Mouse (Mus musculus): ENCODE measurements around the gene Snx12. TPM values are rescaled to one million over a fixed set of nuclear protein-coding genes. Genes with fewer than 3 reads are reported as not detected.

Snx12 gene
- polyA plus RNA-seq, 1 experiment from 2014 or later: 48.0 TPM

DNA sequence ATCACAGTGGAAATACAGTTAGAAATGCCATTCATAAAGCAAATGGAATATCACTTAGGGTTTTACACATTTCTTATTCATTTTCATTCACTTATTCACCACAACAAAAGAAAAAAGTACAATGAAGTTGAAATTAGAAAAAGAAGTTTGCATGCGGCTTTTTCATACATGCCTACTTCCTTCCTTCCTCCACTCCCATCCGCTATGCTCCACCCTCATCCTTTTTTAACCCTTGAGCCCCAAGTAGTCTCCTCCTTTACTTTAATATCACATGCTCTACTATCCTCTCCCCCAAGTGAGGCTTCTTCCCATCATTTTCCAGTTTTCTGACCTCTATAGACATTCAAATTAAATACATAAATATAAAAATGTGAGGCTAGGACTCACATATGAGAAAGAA, 58.6 kb downstream of the Snx12 start:
- Histone ChIP-seq H3K4me1 (replicated peaks; ENCODE audit: control insufficient read depth, insufficient read depth, low read length) (no peaks in the 10 kb centered on the region), H3K27me3 (replicated peaks; ENCODE audit: control insufficient read depth, insufficient read depth, low read length) (0 out of 2 replicates have a peak, but pooled peaks cover 8% of the 10 kb centered on the region), H3K36me3 (ENCODE audit: control insufficient read depth, insufficient read depth, low read length) (no peaks in the 10 kb centered on the region), H3K9ac (ENCODE audit: low read length) (no peak overlapping the region), H3K4me3 (ENCODE audit: low read depth, low read length) (no peak overlapping the region), H3K27ac (ENCODE audit: low read depth) (no peak overlapping the region), H3K9me3 (ENCODE audit: control insufficient read depth, low read length) (no peaks in the 10 kb centered on the region), H3K4me2 (ENCODE audit: low read length) (no peak overlapping the region)
- ATAC-seq (replicated peaks; ENCODE audit: low FRiP score, low TSS enrichment, low read depth) (no peak), DNase-seq (ENCODE audit: low spot score) (no peak)
- WGBS: 66% methylated on average over 2 of the region's 2 CpGs

DNA sequence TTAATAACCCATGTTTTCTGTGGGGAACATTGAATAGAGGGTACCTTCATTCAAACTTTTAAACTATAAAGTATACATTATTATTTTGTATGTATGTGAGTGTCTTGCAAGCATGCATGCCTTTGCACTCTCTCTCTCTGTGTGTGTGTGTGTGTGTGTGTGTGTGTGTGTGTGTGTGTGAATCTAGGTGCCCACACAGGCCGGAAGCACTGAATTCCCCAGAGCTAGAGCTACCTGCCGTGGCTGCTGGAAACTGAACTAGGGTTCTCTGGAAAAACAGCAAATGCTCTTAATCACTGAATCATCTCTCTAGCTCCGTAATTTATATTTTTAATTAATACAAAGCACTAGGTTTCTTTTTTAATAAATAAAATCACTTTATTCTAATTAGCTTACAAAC, 59.1 kb downstream of the Snx12 start:
- Histone ChIP-seq H3K4me1 (replicated peaks; ENCODE audit: control insufficient read depth, insufficient read depth, low read length) (no peaks in the 10 kb centered on the region), H3K9me3 (ENCODE audit: control insufficient read depth, low read length) (no peaks in the 10 kb centered on the region), H3K4me3 (ENCODE audit: low read depth, low read length) (no peak overlapping the region), H3K27ac (ENCODE audit: low read depth) (no peak overlapping the region), H3K4me2 (ENCODE audit: low read length) (no peak overlapping the region), H3K36me3 (ENCODE audit: control insufficient read depth, insufficient read depth, low read length) (no peaks in the 10 kb centered on the region), H3K9ac (ENCODE audit: low read length) (no peak overlapping the region), H3K27me3 (replicated peaks; ENCODE audit: control insufficient read depth, insufficient read depth, low read length) (0 out of 2 replicates have a peak, but pooled peaks cover 8% of the 10 kb centered on the region)
- WGBS: 92% methylated on average over 3 of the region's 3 CpGs
- no peak for ATAC-seq (replicated peaks; ENCODE audit: low FRiP score, low TSS enrichment, low read depth)
- DNase-seq (ENCODE audit: low spot score): no peak

DNA sequence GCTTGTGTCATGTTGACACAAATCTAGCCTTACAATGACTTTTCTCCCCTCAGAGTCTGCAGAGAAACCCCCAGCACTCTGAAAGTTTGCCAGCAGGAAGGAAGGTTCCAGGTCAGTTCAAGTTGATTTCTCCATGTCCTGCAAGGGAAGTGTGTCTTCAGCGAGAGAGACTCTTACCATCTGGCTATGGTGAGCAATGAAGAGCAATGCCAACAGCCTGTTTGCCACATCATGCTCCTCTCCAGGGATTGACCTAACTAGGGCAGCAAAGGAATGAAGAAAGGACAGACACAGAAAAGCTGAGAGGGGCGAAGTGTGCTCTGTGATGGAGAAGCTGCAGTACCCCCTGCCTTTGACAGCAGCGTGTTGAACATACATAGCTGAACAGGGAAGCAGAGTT, 59.8 kb downstream of the Snx12 start:
- no peak for DNase-seq (ENCODE audit: low spot score)

DNA sequence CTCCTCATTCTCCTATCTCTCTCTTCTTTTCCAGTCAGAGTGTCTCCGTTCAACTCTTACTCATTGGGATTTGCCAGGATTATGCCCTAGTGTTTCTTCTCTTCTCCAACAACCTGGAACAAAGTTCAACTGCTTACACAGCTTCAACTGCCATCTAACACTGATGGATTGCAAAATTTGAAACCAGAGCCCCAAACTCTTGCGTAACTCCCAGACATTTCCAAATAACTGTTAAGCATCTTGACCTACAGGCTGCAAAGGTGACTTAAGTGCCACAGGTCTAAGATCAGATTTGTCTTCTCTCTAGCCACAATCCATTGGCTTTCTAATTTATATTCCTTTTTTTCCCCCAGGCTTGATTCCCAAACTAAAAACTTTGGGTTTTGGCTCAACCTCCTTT, 64.9 kb downstream of the Snx12 start:
- 89% methylated on average over 2 of the region's 2 CpGs for WGBS
- DNase-seq (ENCODE audit: low spot score): no peak
- no peaks in the 10 kb centered on the region for H3K36me3 ChIP-seq (ENCODE audit: control insufficient read depth, insufficient read depth, low read length)
- ATAC-seq (replicated peaks; ENCODE audit: low FRiP score, low TSS enrichment, low read depth): no peak
- no peak overlapping the region for H3K4me3 ChIP-seq (ENCODE audit: low read depth, low read length)
- no peak overlapping the region for H3K27ac ChIP-seq (ENCODE audit: low read depth)
- H3K9me3 ChIP-seq (ENCODE audit: control insufficient read depth, low read length): no peaks in the 10 kb centered on the region
- H3K4me1 ChIP-seq (replicated peaks; ENCODE audit: control insufficient read depth, insufficient read depth, low read length): no peaks in the 10 kb centered on the region
- H3K9ac ChIP-seq (ENCODE audit: low read length): no peak overlapping the region
- H3K27me3 ChIP-seq (replicated peaks; ENCODE audit: control insufficient read depth, insufficient read depth, low read length): 0 out of 2 replicates have a peak, but pooled peaks cover 3% of the 10 kb centered on the region
- H3K4me2 ChIP-seq (ENCODE audit: low read length): no peak overlapping the region

More for the DNA sequence above, 59.8 kb downstream of the Snx12 start:
- H3K4me3 ChIP-seq (ENCODE audit: low read depth, low read length): no peak overlapping the region
- H3K4me1 ChIP-seq (replicated peaks; ENCODE audit: control insufficient read depth, insufficient read depth, low read length): no peaks in the 10 kb centered on the region
- 0 out of 2 replicates have a peak, but pooled peaks cover 8% of the 10 kb centered on the region for H3K27me3 ChIP-seq (replicated peaks; ENCODE audit: control insufficient read depth, insufficient read depth, low read length)
- no peak overlapping the region for H3K27ac ChIP-seq (ENCODE audit: low read depth)
- no peak for ATAC-seq (replicated peaks; ENCODE audit: low FRiP score, low TSS enrichment, low read depth)
- no peak overlapping the region for H3K9ac ChIP-seq (ENCODE audit: low read length)
- no peaks in the 10 kb centered on the region for H3K36me3 ChIP-seq (ENCODE audit: control insufficient read depth, insufficient read depth, low read length)
- no peaks in the 10 kb centered on the region for H3K9me3 ChIP-seq (ENCODE audit: control insufficient read depth, low read length)
- no peak overlapping the region for H3K4me2 ChIP-seq (ENCODE audit: low read length)
- WGBS: 88% methylated on average over 3 of the region's 3 CpGs

DNA sequence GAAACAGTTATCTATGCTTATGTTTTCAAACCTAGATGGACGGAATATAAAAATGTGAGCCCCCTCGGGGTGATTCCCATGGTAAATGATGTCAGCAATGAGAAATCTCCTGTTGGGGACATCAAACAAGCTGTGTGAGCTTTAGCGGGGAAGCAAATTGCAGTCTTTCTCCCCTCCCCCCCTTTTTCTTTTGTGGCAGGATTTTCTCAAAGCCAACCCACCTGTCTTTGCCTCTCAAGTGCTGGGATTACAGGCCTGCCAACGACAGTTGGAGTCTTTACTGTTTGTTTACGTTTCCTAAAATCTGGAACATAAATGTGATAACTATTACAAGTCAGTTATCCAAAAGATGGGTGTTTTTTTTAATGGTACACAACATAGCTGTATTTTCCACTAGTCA, 66.0 kb downstream of the Snx12 start:
- Histone ChIP-seq H3K4me1 (replicated peaks; ENCODE audit: control insufficient read depth, insufficient read depth, low read length) (no peaks in the 10 kb centered on the region), H3K4me2 (ENCODE audit: low read length) (no peak overlapping the region), H3K27ac (ENCODE audit: low read depth) (no peak overlapping the region), H3K4me3 (ENCODE audit: low read depth, low read length) (no peak overlapping the region), H3K9ac (ENCODE audit: low read length) (no peak overlapping the region), H3K27me3 (replicated peaks; ENCODE audit: control insufficient read depth, insufficient read depth, low read length) (0 out of 2 replicates have a peak, but pooled peaks cover 3% of the 10 kb centered on the region), H3K36me3 (ENCODE audit: control insufficient read depth, insufficient read depth, low read length) (no peaks in the 10 kb centered on the region), H3K9me3 (ENCODE audit: control insufficient read depth, low read length) (no peaks in the 10 kb centered on the region)
- WGBS: 24% methylated on average over 5 of the region's 5 CpGs
- no peak for DNase-seq (ENCODE audit: low spot score)
- no peak for ATAC-seq (replicated peaks; ENCODE audit: low FRiP score, low TSS enrichment, low read depth)

DNA sequence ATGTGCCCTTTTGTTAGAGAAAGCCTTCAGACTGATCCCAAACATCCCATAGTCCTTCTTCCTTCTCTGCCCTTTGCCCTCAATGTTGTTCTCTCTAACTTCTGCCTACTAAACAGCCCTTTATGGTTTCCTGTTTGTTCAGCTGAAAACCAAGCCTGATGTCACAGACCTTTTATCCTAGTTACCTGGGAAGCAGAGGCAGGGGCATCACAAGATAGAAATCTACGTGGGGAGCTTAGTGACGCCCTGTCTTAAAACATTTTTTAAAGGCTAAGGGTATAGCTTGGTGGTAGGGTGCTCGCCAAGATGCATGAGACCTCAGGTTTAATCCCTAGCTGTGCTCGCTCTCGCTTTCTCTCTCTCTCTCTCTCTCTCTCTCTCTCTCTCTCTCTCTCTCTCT, 74.9 kb downstream of the Snx12 start:
- no peak overlapping the region for H3K27ac ChIP-seq (ENCODE audit: low read depth)
- H3K4me1 ChIP-seq (replicated peaks; ENCODE audit: control insufficient read depth, insufficient read depth, low read length): no peaks in the 10 kb centered on the region
- no peak for DNase-seq (ENCODE audit: low spot score)
- H3K9ac ChIP-seq (ENCODE audit: low read length): no peak overlapping the region
- no peak overlapping the region for H3K4me2 ChIP-seq (ENCODE audit: low read length)
- no peaks in the 10 kb centered on the region for H3K36me3 ChIP-seq (ENCODE audit: control insufficient read depth, insufficient read depth, low read length)
- WGBS: 71% methylated on average over 5 of the region's 5 CpGs
- ATAC-seq (replicated peaks; ENCODE audit: low FRiP score, low TSS enrichment, low read depth): no peak
- H3K4me3 ChIP-seq (ENCODE audit: low read depth, low read length): no peak overlapping the region
- no peaks in the 10 kb centered on the region for H3K9me3 ChIP-seq (ENCODE audit: control insufficient read depth, low read length)
- no peaks in the 10 kb centered on the region for H3K27me3 ChIP-seq (replicated peaks; ENCODE audit: control insufficient read depth, insufficient read depth, low read length)

DNA sequence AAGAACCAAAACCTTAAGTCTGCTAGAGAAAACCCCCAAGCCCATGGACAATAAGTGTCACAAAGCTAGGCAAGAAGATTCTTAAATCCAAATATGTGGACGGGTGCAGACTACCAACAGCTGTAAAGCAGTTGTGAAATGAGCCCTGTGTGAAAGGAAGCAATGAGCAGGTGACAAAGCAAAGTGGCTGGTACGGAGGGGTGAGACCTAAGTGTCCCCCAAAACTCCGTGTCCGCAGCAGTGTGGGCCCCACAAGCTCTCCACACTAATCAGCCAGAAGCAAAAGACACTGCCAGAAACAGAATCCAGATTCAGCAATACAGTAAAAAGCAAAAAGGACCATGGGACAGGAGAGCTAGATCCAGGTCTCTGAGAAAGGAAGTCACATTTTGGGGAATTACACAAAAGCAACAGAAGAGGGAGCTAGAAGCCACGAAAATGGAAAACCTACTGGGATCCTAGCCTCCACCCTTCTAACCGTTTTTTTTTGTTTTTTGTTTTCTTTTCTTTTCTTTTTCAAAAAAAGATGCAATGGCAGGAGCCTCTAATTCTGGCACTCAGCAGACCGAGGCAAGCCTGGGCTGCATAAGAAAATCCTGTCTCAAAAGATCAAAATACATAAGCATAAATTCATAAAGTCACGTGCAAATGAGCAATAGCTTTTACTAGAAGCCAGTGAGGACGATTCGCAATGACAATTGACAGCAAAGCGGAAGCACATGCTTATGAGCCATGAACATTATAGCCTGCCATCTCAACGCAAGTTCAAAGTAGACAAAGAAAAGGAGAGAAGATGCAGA, 90.2 kb downstream of the Snx12 start:
- H3K9me3 ChIP-seq (ENCODE audit: control insufficient read depth, low read length): no peaks in the 10 kb centered on the region
- H3K27me3 ChIP-seq (replicated peaks; ENCODE audit: control insufficient read depth, insufficient read depth, low read length): no peaks in the 10 kb centered on the region
- 0 out of 2 replicates have a peak overlapping the region, but pooled peaks have one; percentile 8 for H3K4me3 ChIP-seq (ENCODE audit: low read depth, low read length)
- no peak for ATAC-seq (replicated peaks; ENCODE audit: low FRiP score, low TSS enrichment, low read depth)
- no peaks in the 10 kb centered on the region for H3K36me3 ChIP-seq (ENCODE audit: control insufficient read depth, insufficient read depth, low read length)
- H3K4me1 ChIP-seq (replicated peaks; ENCODE audit: control insufficient read depth, insufficient read depth, low read length): no peaks in the 10 kb centered on the region
- no peak overlapping the region for H3K27ac ChIP-seq (ENCODE audit: low read depth)
- peak overlapping the region; percentile 20; the same call in 1 of the 2 replicates for H3K4me2 ChIP-seq (ENCODE audit: low read length)
- DNase-seq (ENCODE audit: low spot score): no peak
- 42% methylated on average over 12 of the region's 12 CpGs for WGBS
- no peak overlapping the region for H3K9ac ChIP-seq (ENCODE audit: low read length)

DNA sequence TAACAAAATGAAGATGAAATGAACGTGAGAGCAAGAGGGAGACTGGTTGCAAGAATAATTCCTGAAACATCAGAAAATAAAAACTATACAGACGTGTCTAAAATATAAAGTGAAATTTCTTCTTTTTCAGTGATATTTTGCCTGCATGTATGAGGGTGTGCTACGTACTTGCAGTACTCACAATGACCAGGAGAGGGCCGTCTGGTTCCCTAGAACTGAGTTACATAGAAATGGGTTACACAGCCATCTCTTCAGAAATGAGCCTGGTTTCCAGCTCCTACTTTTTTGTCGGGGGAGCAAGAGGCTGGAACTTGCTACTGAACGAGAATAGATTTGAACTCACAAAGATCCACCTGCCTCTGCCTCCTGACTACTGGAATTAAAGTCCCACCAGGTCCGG, 91.4 kb downstream of the Snx12 start:
- ATAC-seq (replicated peaks; ENCODE audit: low FRiP score, low TSS enrichment, low read depth) (no peak), DNase-seq (ENCODE audit: low spot score) (peak; percentile 75)
- 25% methylated on average over 7 of the region's 7 CpGs for WGBS
- H3K4me3 ChIP-seq (ENCODE audit: low read depth, low read length): no peak overlapping the region
- H3K36me3 ChIP-seq (ENCODE audit: control insufficient read depth, insufficient read depth, low read length): no peaks in the 10 kb centered on the region
- no peaks in the 10 kb centered on the region for H3K9me3 ChIP-seq (ENCODE audit: control insufficient read depth, low read length)
- H3K4me2 ChIP-seq (ENCODE audit: low read length): no peak overlapping the region
- H3K9ac ChIP-seq (ENCODE audit: low read length): no peak overlapping the region
- no peaks in the 10 kb centered on the region for H3K27me3 ChIP-seq (replicated peaks; ENCODE audit: control insufficient read depth, insufficient read depth, low read length)
- no peak overlapping the region for H3K27ac ChIP-seq (ENCODE audit: low read depth)
- no peaks in the 10 kb centered on the region for H3K4me1 ChIP-seq (replicated peaks; ENCODE audit: control insufficient read depth, insufficient read depth, low read length)

DNA sequence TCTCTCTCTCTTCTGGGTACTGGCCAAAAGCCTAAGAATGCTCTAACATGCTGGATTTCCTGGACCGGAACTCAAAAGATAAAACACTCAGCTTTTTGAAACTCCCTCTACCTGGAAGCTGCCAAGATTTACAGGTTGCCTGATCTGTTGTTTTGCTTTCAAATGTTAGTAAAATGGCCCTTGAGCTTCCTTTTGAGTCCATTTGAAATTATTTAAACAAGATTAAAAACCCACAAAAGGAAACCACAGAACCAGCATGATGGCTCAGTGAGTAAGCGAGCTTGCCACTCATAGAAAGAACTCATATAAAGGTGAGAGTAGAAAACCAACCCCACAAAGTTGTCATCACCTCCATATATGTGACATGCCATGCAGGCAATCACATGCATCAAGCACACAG, 93.8 kb downstream of the Snx12 start:
- Histone ChIP-seq H3K4me1 (replicated peaks; ENCODE audit: control insufficient read depth, insufficient read depth, low read length) (no peaks in the 10 kb centered on the region), H3K36me3 (ENCODE audit: control insufficient read depth, insufficient read depth, low read length) (no peaks in the 10 kb centered on the region), H3K9ac (ENCODE audit: low read length) (no peak overlapping the region), H3K9me3 (ENCODE audit: control insufficient read depth, low read length) (no peaks in the 10 kb centered on the region), H3K27me3 (replicated peaks; ENCODE audit: control insufficient read depth, insufficient read depth, low read length) (no peaks in the 10 kb centered on the region), H3K4me3 (ENCODE audit: low read depth, low read length) (no peak overlapping the region), H3K4me2 (ENCODE audit: low read length) (no peak overlapping the region), H3K27ac (ENCODE audit: low read depth) (no peak overlapping the region)
- ATAC-seq (replicated peaks; ENCODE audit: low FRiP score, low TSS enrichment, low read depth) (no peak), DNase-seq (ENCODE audit: low spot score) (no peak)
- WGBS: 85% methylated on average over 2 of the region's 2 CpGs

Measured in intestine, embryonic 14.5 days (tissue).